Mouse (Mus musculus) kidney, adult 9 months (tissue): ENCODE measurements at regions not wholly inside any gene's neighbourhood (a gene's known extent, or its start where the extent isn't known, plus 50 kb on each side); places are given as distances from the start of the nearest gene placed in this dataset.

Source experiments
- DNase-seq: peaks from one replicate; pipeline ENCODE4 v3.0.0; 2022

DNA sequence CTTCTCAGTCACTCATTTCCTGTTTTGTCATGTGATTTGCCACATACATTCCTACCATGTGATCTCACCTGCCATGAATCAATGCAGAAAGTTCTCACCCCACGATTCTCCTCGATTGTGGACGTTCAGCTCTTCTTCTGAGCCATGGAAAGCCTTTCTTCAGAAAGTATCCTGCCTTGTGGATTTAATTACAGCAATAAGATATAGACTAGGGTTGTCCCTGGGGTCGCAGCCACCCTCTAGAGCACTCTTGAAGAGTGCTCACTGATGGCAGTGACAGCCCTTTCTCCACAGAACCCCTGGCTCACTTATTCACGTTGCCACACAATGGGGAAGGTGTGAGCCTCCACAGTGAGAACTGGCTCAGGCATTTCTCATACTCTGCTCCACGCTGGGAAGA is 345.1 kb downstream of the Wdr11 start:
- DNase-seq = no peak

DNA sequence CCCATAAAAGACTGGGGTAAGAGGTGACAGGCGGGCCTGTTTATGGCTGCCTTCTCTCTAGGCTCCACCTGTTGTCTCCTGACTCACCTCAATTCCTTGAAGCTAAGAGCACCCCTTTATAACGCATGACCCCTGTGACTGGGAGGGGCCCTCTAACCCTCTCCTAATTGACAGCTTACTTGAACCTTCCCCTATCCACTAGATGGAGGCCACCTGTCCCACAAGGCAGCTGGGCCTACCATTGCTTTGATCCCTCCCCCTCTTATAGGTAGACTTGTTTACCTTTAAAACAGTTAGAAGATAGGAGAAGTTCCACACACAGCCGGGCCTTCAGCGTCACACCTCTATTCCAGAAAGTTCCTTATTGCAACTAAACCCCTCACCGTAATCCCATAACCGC is 346.1 kb downstream of the Wdr11 start:
- no peak for DNase-seq

DNA sequence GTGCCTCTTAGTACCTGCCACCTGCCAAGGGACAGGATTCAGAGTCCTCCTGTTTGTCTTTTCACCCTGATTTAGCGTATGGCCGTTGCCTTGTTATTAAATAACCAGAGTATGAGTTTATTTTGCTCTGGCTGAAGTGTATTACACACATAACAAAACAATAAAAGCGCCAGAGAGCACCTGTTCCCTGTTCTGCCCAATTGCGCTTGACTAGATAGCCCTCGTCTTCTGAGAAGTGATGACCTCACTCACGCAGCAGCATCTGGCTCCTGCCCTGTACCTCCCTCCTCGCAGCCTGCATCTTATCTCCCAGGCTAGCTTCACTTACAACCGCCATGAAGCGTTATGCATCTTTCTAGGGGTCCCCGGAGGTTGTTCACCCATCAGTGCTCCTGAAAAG is 346.5 kb downstream of the Wdr11 start:
- DNase-seq = no peak

DNA sequence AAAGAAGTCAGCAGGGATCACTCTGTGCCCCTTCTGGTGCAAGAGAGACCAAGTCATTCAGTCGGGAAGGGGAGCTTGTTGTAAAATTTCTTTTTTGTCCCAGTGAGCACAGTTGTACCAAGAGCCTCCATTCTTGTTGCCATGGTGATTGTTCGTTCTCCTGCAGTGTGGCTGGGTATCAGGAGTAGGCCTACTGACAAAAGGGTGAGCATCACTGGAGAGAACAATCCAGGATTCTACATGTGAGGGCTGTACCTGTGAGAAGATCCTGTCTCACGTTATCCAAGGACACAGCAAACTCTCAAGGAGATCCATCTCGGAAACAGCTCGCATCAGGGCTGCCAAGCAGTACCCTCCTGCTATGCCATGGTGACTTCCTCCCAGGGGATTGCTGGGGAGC is 347.6 kb downstream of the Wdr11 start:
- DNase-seq = no peak

DNA sequence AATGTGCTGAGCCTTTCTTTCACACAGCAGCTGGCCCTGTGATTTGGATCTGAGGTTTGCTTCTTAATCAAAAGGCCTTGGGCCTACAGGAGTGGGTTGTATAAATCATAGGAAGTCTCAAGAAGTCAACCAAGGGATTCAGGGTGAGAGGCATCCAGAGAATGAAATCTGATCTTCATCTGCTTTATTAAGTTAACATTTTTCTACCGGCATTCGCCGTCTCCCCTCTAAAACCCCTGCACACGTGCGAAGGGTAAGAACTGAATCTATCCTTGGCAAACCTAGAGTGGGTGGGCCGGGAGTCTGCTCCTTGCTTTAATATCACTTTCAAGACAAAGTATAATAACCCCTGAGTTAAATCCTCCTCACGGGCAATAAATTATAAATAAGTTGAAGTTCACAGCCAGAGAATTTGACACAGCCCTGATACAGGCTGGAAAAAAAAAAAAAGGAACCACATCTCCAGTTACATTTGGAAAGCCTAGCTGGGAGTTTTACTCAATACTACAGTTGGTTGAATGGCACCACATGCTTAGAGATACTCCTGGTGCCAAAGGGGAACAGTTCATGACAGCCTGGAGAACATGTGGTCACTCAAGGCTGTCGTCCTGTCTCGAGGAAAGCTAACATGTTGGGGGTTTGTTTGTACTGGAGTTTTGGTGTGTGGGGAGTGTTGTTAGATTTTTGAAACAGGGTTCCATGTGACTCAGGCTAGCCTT is 349.8 kb downstream of the Wdr11 start:
- DNase-seq = no peak

DNA sequence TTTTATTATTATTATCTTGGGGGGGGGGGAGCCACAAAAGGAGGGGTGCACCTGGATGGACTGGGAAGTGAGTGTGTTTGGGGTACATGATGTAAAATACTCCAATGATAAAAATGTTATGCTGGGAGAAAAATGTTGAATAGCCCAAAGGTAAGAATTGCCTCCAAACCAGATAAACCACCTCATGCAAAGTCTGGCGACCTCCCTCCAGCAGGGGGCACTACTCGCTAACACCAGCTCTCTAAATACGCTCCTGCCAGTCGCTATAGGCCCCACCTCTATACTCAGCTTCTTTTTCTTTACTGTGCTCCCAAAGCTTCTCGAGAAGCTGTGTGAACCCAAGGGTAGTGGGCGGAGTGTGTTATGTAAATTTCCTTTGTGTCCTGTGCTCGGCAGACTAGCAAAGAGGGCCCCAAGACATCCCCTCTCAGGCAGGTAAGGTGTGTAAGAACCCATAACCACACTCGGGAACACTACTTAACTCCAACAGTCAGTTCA is 357.0 kb downstream of the Wdr11 start:
- DNase-seq = no peak

DNA sequence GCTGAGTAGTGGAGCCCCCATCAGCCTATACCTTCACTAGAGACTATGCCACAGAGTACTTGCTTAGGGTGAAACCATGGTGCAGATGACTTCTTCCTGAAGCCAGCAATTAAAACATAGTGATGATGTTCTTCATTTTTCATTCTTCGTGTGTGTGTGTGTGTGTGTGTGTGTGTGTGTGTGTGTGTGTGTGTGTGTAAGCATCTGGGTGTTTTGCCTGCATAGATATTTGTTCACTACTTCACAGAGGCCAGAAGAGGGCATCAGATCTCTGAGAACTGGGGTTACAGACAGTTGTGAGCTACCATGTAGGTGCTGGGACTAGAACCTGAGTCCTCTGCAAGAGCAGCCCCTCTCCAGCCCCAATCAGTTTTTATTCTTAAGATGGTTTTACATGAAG is 358.8 kb downstream of the Wdr11 start:
- DNase-seq = no peak

DNA sequence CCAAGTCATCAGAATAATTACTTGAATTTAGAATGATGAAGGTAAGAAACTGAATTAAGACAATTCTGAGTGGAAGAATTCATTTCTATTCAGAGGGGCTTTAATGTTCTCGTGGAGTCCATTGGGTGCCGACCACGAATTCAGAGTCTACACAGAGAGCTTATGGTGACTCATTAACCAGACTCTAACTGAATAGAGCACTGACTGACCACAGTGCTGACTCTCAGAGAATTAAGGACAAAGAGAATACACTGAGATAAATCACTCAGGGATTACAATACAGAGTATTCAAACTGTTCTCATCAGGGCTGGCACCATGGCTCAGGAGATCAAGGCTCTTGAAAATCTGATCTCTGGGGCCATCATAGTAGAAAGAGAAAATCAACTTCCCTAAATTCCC is 366.7 kb downstream of the Wdr11 start:
- peak; percentile 22 for DNase-seq

DNA sequence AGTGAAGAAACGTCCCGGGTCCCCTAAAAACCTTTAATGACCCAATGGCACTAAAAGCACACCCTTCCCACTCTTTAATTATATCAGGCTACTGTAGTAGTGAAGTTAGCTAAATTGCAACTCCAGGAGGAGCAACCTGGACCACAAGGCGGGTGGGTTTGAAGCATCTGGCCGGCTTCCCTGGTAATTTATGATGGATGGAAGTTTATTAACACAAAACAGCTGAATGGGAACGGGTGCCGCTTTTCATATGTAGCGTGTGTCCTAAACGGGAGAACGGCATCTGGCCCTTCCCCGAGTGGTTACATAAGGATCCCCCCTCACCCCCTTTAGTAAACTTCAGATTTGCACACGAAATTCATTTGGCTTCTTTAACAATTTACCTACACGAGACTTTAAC is 370.9 kb downstream of the Wdr11 start:
- no peak for DNase-seq

DNA sequence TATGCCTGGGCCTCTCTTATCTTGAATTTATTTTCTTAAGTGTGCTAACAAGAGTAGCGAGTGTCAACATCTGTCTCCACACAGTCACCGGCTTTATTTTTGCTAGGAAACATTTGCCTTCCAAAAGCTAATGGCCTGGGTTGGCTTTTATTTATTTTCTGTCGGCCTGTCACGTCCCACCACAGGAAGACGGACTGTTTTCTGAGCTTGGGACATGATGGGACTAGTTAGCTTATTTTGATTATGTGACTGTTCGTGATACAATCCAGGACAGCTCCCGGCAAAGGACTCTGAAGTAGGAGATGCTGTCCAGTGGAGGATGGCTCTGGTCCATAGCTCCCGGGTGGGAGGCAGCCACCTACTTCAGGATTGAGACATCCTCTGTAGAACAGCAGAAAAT is 372.5 kb downstream of the Wdr11 start:
- no peak for DNase-seq

DNA sequence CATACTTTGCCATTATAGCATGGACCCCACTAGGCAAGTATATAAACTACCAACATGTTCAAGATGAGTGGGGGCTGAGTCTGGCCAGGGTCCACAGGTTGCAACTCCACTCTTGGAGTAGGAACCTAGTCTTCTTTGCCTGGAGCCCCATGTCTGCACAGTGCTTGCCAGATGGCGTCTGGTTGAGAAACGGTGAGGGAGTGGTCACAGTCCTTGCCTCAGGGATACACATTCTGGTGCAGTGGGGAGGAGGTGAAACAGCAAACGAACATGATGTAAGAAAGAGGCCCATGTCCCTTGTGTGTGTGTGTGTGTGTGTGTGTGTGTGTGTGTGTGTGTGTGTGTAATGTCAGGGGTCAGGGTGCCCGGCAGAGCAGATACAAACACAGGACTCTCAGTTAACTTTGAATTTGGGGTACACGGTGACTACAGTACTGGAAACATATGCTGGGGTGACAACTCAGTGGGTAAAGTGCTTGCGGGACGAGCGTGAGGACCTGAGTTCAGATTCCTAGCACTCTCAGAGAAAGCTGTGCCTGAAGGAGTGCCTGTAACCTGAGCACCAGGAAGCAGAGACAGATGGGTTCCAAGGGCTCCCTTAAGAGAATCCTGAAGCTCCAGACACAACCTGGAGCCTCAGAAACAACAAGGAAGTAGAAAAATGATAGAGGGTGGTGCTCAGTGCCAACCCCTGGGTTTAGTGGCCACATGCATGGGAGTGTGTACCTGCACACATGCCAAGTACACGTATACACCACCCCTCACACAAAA is 373.8 kb downstream of the Wdr11 start:
- DNase-seq = no peak

DNA sequence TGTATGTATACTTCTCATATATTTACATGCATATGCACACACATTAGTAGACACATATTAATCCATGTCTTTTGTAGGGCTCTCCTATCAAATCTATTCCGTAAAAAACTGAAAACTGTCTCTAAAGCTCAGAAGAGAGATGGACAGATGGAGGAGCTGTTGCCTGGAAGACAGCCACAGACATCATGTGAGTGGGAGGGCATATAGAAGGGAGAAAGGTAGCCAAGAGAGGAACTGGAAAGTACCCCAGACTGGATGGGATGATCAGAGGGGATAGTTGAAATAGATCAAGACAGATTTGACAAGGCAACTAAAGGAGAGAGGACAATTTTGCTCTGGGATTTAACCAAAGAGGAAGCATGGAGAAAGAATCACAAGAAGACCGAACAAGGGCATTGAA is 375.1 kb downstream of the Wdr11 start:
- DNase-seq = no peak

DNA sequence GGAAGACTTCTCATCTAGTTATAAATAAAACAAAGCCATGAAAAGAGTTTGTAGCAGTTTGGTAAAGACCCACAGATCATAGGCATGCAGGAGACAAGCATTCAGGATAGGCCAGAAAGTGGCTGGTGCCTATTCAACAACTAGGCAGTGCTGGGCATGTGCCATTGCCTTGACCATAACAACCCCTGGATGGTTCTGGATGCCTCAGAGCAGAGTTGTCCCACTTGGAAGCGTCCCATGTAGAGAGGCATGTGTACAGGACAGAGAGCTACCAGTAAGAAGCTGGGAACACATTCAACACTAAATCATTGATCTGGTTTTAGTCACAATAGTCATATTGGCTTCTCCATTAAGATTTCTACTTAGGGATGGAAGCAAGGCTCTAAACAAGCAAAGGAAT is 378.5 kb downstream of the Wdr11 start:
- no peak for DNase-seq

DNA sequence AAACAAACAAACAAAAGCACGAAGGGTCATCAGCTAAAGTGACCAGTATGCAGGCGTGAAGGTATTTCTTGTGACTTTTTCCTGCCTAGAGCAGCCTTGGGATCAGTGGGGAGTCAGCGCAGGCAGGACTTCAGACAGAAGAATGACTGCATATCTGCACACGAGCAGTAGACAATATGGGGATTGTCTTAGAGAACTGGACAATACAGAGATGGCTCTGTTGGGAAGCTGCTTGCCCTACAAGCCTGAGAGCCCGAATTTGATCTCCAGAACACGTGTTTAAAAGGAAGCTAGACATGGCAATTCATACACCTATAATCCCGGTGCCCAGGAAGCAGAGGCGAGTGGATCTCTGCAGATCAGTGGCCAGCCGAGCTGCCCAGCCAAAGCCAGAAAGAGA is 382.5 kb downstream of the Wdr11 start:
- no peak for DNase-seq

DNA sequence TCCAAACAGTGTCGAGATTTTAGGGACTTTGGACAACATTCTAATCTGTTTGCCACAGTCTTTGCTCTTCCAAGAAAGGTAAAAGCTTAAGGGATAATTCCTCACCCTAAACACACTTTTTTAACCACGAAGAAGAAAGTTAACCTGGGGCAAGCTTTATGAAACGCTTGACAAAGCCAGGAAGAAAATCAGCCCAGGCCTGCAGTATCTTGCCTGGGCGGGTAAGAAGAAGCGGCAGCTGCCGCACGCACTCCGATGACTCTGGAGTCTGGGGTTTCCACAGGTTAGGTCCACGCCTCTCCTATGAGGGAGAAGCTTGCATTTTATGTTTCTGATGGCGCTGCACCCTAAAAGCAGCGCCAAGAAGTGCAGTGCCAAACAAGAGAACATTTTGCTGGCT is 383.2 kb downstream of the Wdr11 start:
- DNase-seq = no peak

DNA sequence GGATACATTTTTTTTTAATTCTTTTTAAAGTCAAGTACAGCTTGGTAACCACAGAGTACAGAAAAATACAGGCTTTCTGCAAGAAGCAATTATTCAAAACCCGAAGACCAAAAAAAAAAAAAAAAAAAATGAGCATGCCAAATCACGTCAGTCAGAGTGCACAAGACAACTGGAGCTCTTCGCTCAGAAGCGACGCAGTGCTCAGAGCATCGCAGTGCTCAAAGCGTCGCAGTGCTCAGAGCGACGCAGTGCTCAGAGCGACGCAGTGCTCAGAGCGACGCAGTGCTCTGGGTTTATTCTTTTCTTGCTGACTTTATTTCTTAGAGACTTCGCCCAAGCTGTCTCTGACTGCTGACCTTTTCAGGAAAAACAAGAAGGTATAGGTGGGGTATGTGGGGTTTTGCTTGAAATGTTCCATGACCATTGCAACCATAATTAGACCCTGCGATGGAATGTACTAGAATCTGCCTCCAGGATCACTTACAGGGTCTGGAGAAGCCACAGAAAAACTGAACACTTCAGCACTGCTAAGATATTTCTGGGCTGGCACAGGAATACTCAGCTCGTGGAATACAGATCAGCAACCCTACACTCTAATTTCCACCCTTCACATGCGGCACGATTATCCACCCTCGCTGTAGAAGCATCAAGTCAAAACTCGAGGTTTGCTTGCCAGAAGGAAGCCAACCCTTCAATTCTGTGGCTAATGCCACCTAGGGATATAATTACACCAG is 384.3 kb downstream of the Wdr11 start:
- no peak for DNase-seq

DNA sequence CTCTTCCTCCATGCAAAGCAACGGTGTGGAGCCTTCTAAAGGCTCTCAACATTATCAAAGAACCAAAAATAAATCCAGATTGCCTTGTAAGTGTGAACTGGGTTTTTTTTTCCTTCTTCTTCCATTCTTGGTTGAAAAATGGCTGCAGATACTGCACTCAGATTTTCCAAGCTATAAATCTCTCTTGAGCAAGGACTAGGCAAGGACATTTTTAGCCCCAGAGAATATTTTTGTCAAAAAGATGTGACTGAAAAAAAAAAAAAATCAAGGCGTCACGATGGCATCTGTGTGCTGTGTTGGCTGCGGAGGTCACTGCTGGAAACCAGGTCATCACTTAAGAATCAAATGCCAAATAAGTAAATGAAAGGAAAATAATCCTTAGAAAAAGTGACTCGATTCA is 386.9 kb downstream of the Wdr11 start:
- DNase-seq = no peak

DNA sequence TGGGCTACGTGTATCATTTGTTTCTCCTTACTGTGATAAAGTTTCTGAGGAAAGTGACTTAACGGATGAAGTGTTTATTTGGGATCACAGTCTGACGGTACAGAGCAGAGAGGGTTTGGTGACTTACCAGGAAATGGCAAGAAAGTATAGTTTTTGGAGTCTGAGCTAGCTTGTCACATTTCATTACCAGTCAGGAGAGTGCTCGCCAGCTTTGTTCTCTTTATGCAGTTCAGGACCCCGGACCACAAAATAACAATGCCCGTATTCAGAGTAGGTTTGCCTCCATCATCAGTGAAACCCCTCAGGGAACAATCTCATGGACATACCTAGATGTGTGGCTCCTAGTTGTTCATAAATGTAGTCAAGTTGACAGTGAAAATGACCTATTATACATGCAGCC is 387.7 kb downstream of the Wdr11 start:
- DNase-seq = no peak

DNA sequence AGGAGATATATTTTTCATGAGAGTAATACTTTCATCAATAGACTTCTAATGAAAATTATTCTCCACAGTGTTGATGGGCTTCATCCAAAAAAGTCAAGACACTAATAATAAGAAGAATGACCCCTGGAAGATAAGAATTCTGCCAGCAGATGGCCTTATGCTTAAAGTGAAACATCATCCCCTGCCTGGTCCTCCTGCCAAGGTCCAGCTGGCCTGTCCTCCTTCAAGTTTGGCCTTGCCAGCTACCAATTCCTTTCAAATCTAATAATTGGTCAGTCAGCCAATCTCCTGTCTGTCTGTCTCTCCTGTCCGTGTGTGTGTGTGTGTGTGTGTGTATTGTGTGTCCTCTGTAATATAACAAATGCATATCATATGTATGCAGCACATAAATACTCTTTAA is 388.8 kb downstream of the Wdr11 start:
- DNase-seq = no peak

DNA sequence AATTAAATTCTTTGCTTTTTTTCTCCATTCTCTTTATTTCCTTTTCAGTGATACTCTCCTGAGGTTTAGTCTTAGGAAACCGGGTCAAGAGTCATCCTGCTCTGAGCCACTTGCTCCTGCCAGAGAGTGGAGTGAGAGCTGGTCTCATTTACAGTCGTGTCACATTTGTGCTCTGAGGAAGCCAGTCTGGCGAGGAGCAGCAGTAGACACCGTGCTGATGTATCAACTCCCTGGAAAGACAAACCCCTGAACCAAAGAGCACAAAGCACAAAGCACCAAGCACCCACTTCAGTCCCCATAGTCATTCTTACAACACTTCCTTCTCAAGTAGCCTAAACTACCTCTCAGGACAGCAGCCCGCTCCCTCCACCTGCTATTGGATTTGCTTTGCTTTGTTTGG is 390.7 kb downstream of the Wdr11 start:
- DNase-seq = no peak

DNA sequence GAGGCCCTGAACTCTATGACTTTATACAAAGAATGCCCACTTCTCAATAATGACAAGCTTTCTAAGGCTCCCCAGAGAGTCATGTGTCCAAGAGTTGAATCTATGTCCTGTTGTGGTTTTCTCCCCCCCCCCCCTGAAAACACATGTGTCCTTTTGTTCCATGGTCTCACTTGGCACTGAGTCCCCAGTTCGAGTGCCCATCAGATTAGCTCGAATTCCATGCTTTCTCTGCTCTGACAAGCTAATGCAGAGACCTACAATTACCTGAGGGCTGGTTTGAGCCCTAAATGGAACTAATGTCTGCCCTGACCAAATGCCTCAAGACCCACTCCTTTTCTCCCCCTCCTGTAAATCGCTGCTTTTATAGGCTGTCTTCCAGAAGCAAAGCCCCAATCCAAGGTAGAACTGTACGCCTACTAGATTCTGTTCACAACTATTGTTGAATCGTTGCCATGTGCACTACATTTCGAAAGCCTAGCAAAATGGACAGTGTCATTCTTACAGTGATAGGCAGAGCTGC is 392.0 kb downstream of the Wdr11 start:
- no peak for DNase-seq

DNA sequence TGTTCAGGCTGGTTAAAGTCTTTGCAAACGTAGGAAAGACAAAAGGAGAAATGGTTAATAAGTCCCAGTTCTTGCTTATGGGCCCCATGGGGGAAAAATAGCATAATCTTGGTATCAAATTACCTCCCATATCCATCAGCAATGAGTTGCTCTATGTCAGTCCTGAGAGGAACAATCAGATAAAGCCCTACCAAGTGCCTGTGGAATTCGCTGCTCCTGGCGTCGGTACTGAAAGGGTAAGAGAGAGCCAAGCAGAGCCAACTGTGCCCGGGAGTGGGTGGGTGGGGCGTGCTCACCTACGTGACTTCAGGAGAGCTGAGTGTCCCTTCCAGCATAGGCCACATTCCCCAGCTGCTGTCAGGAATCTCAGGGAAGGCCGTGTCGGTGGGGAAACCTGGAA is 392.7 kb downstream of the Wdr11 start:
- no peak for DNase-seq

DNA sequence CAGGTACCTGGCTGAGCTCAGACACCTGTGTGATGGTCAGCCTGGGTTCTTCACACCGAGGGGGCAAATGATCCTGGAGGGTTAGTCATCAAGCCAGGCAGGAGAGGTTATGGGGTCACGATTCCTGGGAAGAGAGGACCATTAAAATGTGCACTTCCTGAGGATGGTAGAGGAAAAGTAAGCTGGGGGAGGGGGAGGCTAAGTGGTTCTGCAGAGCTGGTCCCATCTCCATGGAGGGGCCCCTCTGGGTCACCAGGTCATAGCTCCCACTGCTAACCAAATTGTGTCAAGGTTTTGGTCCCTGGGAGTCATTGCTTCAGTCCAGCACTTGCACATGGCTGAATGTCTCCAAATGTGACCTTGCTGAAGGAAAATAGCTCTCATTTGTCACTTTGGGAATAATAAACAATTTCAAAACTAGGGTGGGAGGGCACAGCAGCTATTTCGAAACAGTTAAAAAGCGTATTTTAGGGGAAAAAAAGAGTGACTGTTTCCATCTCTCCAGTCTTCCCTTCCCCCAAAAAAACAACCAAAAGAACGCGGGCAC is 395.5 kb downstream of the Wdr11 start:
- DNase-seq = no peak
